Mouse (Mus musculus) spleen, postnatal 36 days (tissue): ENCODE data around the gene Asf1b.

Source experiments
- DNase-seq, 2 experiments: peaks; one replicate each; pipeline ENCODE4 v3.0.0; 2022; ENCODE audit warnings: low spot score in 2 of 2, mixed read lengths in 1 of 2

Gene Asf1b

GRCm38 (mm10) chr8:84019738-84020137 is 64.4 kb downstream of the Asf1b start:
- DNase-seq: no peak
